Comparison of ENCODE assay signal across 8 mouse cellular contexts in genomic region chr10:88372436-88372835, GRCm38 (mm10).
"Had no signal": no experiment of that assay in that cellular context is flagged by ENCODE, and none has a peak within 500 bp of the region (broad histone marks: within the 10 kb centered on the region; RNA-seq: fewer than 3 reads in every experiment).

No protein-coding gene starts in this region.

- DNase-seq: lung, adult 2 months; midbrain, embryonic 14.5 days; right cerebral cortex, adult 18-20 months; right cerebral cortex, postnatal 25 days; spleen, adult 18-20 months; thymus, adult 18-20 months had no signal

- ATAC-seq: lung, postnatal 0 days; midbrain, embryonic 16.5 days had no signal
